Mouse (Mus musculus): ENCODE data around the gene Inpp5f. TPM values are rescaled to one million over a fixed set of nuclear protein-coding genes. Genes with fewer than 3 reads are reported as not detected.
"Not testable (repeated sequence)": the region's sequence is repeated elsewhere in the genome, so short reads cannot be mapped to it uniquely, and the experiment has no call there.

The Inpp5f gene
- polyA plus RNA-seq, 1 experiment from 2014 or later = 20.1 TPM

GRCm38 (mm10) chr7:128587334-128587933, 23.7 kb upstream of the Inpp5f start:
- no peak for ATAC-seq (ENCODE audit: low read depth)
- DNase-seq (ENCODE audit: low spot score) = peak; percentile 23
- H3K4me1 ChIP-seq (ENCODE audit: control insufficient read depth, insufficient read depth, low read length) = peaks cover 9% of the 10 kb centered on the region; the same call in 1 of the 2 replicates
- no peak overlapping the region for H3K9ac ChIP-seq (ENCODE audit: low read depth, low read length)
- H3K27me3 ChIP-seq (replicated peaks; ENCODE audit: control insufficient read depth, insufficient read depth, low read length) = no peaks in the 10 kb centered on the region
- H3K36me3 ChIP-seq (ENCODE audit: control insufficient read depth, insufficient read depth, low read length) = no peaks in the 10 kb centered on the region
- H3K27ac ChIP-seq (replicated peaks; ENCODE audit: low read depth, low read length) = no peak overlapping the region
- WGBS = 70% methylated on average over 4 of the region's 4 CpGs
- H3K4me2 ChIP-seq (ENCODE audit: low read depth, low read length) = no peak overlapping the region
- 0 out of 2 replicates have a peak, but pooled peaks cover 3% of the 10 kb centered on the region for H3K9me3 ChIP-seq (ENCODE audit: control insufficient read depth, low read length)
- no peak overlapping the region for H3K4me3 ChIP-seq (ENCODE audit: low read depth, low read length)

- Histone ChIP-seq H3K9ac (ENCODE audit: low read depth, low read length) (peak overlapping the region; percentile 0; the same call in 1 of the 2 replicates), H3K9me3 (ENCODE audit: control insufficient read depth, low read length) (peaks cover 3% of the 10 kb centered on the region), H3K27ac (replicated peaks; ENCODE audit: low read depth, low read length) (peak overlapping the region; percentile 69), H3K36me3 (ENCODE audit: control insufficient read depth, insufficient read depth, low read length) (no peaks in the 10 kb centered on the region), H3K4me1 (ENCODE audit: control insufficient read depth, insufficient read depth, low read length) (peaks cover 9% of the 10 kb centered on the region; the same call in 1 of the 2 replicates), H3K4me3 (ENCODE audit: low read depth, low read length) (no peak overlapping the region), H3K27me3 (replicated peaks; ENCODE audit: control insufficient read depth, insufficient read depth, low read length) (no peaks in the 10 kb centered on the region), H3K4me2 (ENCODE audit: low read depth, low read length) (peak overlapping the region; percentile 55)
- ATAC-seq (ENCODE audit: low read depth) (peak; percentile 41; the same call in 1 of the 2 replicates), DNase-seq (ENCODE audit: low spot score) (peak; percentile 58)
- 12% methylated on average over 9 of the region's 9 CpGs for WGBS
Measured at GRCm38 (mm10) chr7:128591345-128592084, 19.6 kb upstream of the Inpp5f start.

- peaks cover 9% of the 10 kb centered on the region; the same call in 1 of the 2 replicates for H3K4me1 ChIP-seq (ENCODE audit: control insufficient read depth, insufficient read depth, low read length)
- ATAC-seq (ENCODE audit: low read depth) (no peak; the same call in 1 of the 2 replicates), DNase-seq (ENCODE audit: low spot score) (peak; percentile 26)
- peaks cover 9% of the 10 kb centered on the region for H3K9me3 ChIP-seq (ENCODE audit: control insufficient read depth, low read length)
- H3K9ac ChIP-seq (ENCODE audit: low read depth, low read length) = peak overlapping the region; percentile 0
- H3K36me3 ChIP-seq (ENCODE audit: control insufficient read depth, insufficient read depth, low read length) = no peaks in the 10 kb centered on the region
- H3K4me3 ChIP-seq (ENCODE audit: low read depth, low read length) = peak overlapping the region; percentile 28
- H3K4me2 ChIP-seq (ENCODE audit: low read depth, low read length) = peak overlapping the region; percentile 55
- H3K27me3 ChIP-seq (replicated peaks; ENCODE audit: control insufficient read depth, insufficient read depth, low read length) = no peaks in the 10 kb centered on the region
- WGBS = 8% methylated on average over 21 of the region's 21 CpGs
- peak overlapping the region; percentile 69 for H3K27ac ChIP-seq (replicated peaks; ENCODE audit: low read depth, low read length)
Measured at GRCm38 (mm10) chr7:128592118-128592935, 18.8 kb upstream of the Inpp5f start.

DNA sequence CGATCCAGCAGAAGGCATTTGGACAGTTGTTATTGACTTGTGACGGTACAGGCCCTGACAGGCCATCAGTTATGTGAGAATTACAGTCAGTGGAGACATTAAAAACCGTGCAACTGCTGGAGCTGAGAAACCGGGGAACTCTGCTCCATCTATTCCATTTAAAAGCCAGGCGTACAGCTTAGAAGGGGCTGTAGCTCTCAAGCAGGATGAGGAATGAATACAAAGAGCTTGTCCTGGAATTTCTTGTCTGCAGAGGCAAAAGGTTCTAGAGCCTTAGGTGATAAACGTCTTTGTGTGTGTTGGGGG, 18.2 kb upstream of the Inpp5f start:
- WGBS = 15% methylated on average over 6 of the region's 6 CpGs

DNA sequence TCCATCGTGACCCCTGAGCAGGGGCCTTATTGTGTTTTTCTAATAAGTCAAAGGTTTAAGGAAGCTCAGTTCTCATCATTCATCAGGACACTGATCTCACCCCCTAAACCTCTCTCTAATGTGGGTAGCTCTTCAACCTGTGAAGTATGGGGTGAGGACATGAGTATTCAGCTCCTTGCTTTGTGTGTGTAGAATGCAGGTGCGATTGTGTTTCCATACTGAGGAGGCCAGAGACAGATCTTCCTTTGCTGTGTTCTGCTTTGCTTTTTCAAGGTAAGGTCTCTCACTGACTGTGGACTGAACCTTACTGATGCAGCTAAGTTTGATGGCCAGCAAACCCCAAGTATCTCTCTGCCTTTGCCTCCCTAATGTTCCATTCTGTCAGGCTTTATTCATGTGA, 14.9 kb upstream of the Inpp5f start:
- WGBS = 95% methylated on average over 2 of the region's 2 CpGs
- DNase-seq (ENCODE audit: low spot score) (no peak), ATAC-seq (ENCODE audit: low read depth) (no peak)
- Histone ChIP-seq H3K36me3 (ENCODE audit: control insufficient read depth, insufficient read depth, low read length) (no peaks in the 10 kb centered on the region), H3K4me3 (ENCODE audit: low read depth, low read length) (no peak overlapping the region), H3K4me1 (ENCODE audit: control insufficient read depth, insufficient read depth, low read length) (peaks cover 8% of the 10 kb centered on the region; the same call in 1 of the 2 replicates), H3K9ac (ENCODE audit: low read depth, low read length) (no peak overlapping the region), H3K4me2 (ENCODE audit: low read depth, low read length) (no peak overlapping the region), H3K27me3 (replicated peaks; ENCODE audit: control insufficient read depth, insufficient read depth, low read length) (no peaks in the 10 kb centered on the region), H3K27ac (replicated peaks; ENCODE audit: low read depth, low read length) (no peak overlapping the region), H3K9me3 (ENCODE audit: control insufficient read depth, low read length) (peaks cover 9% of the 10 kb centered on the region)

More for the DNA sequence above, 18.2 kb upstream of the Inpp5f start:
- Histone ChIP-seq H3K4me2 (ENCODE audit: low read depth, low read length) (peak overlapping the region; percentile 55), H3K9ac (ENCODE audit: low read depth, low read length) (no peak overlapping the region), H3K9me3 (ENCODE audit: control insufficient read depth, low read length) (peaks cover 9% of the 10 kb centered on the region), H3K36me3 (ENCODE audit: control insufficient read depth, insufficient read depth, low read length) (no peaks in the 10 kb centered on the region), H3K27ac (replicated peaks; ENCODE audit: low read depth, low read length) (peak overlapping the region; percentile 69), H3K4me3 (ENCODE audit: low read depth, low read length) (no peak overlapping the region), H3K4me1 (ENCODE audit: control insufficient read depth, insufficient read depth, low read length) (peaks cover 9% of the 10 kb centered on the region; the same call in 1 of the 2 replicates), H3K27me3 (replicated peaks; ENCODE audit: control insufficient read depth, insufficient read depth, low read length) (no peaks in the 10 kb centered on the region)
- ATAC-seq (ENCODE audit: low read depth) (no peak; the same call in 1 of the 2 replicates), DNase-seq (ENCODE audit: low spot score) (peak; percentile 34)

GRCm38 (mm10) chr7:128599072-128599471, 12.1 kb upstream of the Inpp5f start:
- Histone ChIP-seq H3K4me2 (ENCODE audit: low read depth, low read length) (no peak overlapping the region), H3K4me1 (ENCODE audit: control insufficient read depth, insufficient read depth, low read length) (no peaks in the 10 kb centered on the region), H3K9ac (ENCODE audit: low read depth, low read length) (no peak overlapping the region), H3K27ac (replicated peaks; ENCODE audit: low read depth, low read length) (no peak overlapping the region), H3K27me3 (replicated peaks; ENCODE audit: control insufficient read depth, insufficient read depth, low read length) (no peaks in the 10 kb centered on the region), H3K36me3 (ENCODE audit: control insufficient read depth, insufficient read depth, low read length) (no peaks in the 10 kb centered on the region), H3K4me3 (ENCODE audit: low read depth, low read length) (no peak overlapping the region), H3K9me3 (ENCODE audit: control insufficient read depth, low read length) (peaks cover 9% of the 10 kb centered on the region)
- DNase-seq (ENCODE audit: low spot score) (no peak), ATAC-seq (ENCODE audit: low read depth) (no peak)
- WGBS = 76% methylated on average over 5 of the region's 5 CpGs

- H3K27ac ChIP-seq (replicated peaks; ENCODE audit: low read depth, low read length) = no peak overlapping the region
- no peak for ATAC-seq (ENCODE audit: low read depth)
- WGBS = 76% methylated on average over 5 of the region's 5 CpGs
Measured at GRCm38 (mm10) chr7:128601826-128602225, 9.3 kb upstream of the Inpp5f start.

GRCm38 (mm10) chr7:128609936-128610335, 1.2 kb upstream of the Inpp5f start:
- H3K27me3 ChIP-seq (replicated peaks; ENCODE audit: control insufficient read depth, insufficient read depth, low read length); H3K4me1 ChIP-seq (ENCODE audit: control insufficient read depth, insufficient read depth, low read length); H3K4me3 ChIP-seq (ENCODE audit: low read depth, low read length): not testable (repeated sequence)

More at GRCm38 (mm10) chr7:128601826-128602225, 9.3 kb upstream of the Inpp5f start:
- H3K9me3 ChIP-seq (ENCODE audit: control insufficient read depth, low read length) = peaks cover 3% of the 10 kb centered on the region
- H3K4me3 ChIP-seq (ENCODE audit: low read depth, low read length) = no peak overlapping the region
- no peak overlapping the region for H3K9ac ChIP-seq (ENCODE audit: low read depth, low read length)
- no peaks in the 10 kb centered on the region for H3K36me3 ChIP-seq (ENCODE audit: control insufficient read depth, insufficient read depth, low read length)
- DNase-seq (ENCODE audit: low spot score) = no peak
- H3K4me1 ChIP-seq (ENCODE audit: control insufficient read depth, insufficient read depth, low read length) = no peaks in the 10 kb centered on the region
- no peak overlapping the region for H3K4me2 ChIP-seq (ENCODE audit: low read depth, low read length)
- H3K27me3 ChIP-seq (replicated peaks; ENCODE audit: control insufficient read depth, insufficient read depth, low read length) = no peaks in the 10 kb centered on the region

More at GRCm38 (mm10) chr7:128609936-128610335, 1.2 kb upstream of the Inpp5f start:
- DNase-seq (ENCODE audit: low spot score); H3K4me2 ChIP-seq (ENCODE audit: low read depth, low read length); H3K9me3 ChIP-seq (ENCODE audit: control insufficient read depth, low read length); H3K36me3 ChIP-seq (ENCODE audit: control insufficient read depth, insufficient read depth, low read length); H3K9ac ChIP-seq (ENCODE audit: low read depth, low read length); H3K27ac ChIP-seq (replicated peaks; ENCODE audit: low read depth, low read length); ATAC-seq (ENCODE audit: low read depth): not testable (repeated sequence)
- 97% methylated on average over 7 of the region's 9 CpGs for WGBS

All from embryonic facial prominence, embryonic 14.5 days (tissue).